Mouse (Mus musculus) thymus, postnatal 36 days (tissue): ENCODE data around the gene Gm20716.

Source experiments
- DNase-seq, 2 experiments: peaks; one replicate each; pipeline ENCODE4 v3.0.0; 2022; ENCODE audit warnings: mixed read lengths in 2 of 2

The Gm20716 gene

DNA sequence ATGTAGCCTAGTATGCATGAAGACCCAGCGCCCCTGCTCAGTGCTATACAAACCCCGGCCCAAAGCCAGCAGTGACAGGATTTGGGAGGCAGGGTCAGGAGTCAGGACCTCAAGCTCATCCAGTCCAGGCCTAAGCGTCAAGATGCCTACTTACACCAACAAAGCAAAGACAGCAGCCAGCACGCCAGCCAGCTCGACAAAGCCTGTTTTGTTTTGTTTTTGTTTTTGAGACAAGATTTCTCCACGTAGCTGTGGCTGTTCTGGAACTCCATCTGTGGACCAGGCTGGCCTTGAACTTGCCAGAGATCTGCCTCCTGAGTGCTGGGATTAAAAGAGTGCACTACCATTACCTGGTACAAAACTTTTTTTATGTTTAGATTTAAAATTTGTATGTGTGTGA, 6.8 kb downstream of the Gm20716 start:
- DNase-seq = no peak

DNA sequence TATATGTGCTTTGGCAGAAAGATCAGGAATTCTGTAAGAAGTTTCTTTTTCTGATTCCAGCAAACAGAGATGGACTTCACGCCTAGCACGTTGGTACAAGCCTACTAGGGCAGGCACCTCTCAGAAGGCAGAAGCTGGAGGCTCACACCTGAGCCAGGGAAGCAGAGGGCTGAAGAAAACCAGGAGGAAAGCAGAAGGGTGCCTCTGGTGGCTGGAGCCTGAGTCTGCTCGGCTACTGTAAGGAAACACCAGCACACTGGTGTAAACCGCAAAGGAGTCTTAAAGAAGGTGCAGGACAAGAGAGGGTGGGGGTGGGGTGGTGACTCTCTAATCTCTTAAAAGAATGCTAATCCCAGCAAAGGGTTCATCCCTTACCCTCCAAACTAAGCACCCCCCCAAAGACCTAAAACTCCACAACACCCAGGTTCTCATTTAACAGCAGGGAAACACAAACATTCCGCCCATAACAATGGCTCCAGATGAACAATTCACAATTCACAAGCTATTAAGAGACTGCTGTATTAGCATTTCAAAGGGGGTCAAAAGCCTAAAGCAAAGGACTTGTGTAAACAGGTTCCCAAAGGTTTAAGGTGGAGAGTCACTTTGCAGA, 16.3 kb downstream of the Gm20716 start:
- no peak for DNase-seq

DNA sequence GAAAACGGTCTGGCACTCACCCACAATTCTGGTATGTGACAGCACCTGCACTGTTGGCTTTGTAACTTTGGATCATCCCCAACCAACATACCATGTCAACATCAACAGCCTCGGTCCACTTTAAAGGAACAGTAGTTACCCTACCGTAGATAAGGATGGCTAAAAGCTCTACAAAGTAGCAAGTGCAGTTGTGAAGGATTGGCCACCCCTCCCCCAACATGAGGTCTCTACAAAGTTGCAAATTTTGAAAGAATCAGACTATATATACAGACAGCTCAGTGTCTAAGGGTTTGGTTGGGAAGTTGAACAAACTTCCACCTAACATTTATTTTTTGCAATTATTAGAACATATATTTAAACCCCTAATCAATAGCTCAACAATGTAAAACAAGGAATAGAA, 22.3 kb downstream of the Gm20716 start:
- no peak for DNase-seq

DNA sequence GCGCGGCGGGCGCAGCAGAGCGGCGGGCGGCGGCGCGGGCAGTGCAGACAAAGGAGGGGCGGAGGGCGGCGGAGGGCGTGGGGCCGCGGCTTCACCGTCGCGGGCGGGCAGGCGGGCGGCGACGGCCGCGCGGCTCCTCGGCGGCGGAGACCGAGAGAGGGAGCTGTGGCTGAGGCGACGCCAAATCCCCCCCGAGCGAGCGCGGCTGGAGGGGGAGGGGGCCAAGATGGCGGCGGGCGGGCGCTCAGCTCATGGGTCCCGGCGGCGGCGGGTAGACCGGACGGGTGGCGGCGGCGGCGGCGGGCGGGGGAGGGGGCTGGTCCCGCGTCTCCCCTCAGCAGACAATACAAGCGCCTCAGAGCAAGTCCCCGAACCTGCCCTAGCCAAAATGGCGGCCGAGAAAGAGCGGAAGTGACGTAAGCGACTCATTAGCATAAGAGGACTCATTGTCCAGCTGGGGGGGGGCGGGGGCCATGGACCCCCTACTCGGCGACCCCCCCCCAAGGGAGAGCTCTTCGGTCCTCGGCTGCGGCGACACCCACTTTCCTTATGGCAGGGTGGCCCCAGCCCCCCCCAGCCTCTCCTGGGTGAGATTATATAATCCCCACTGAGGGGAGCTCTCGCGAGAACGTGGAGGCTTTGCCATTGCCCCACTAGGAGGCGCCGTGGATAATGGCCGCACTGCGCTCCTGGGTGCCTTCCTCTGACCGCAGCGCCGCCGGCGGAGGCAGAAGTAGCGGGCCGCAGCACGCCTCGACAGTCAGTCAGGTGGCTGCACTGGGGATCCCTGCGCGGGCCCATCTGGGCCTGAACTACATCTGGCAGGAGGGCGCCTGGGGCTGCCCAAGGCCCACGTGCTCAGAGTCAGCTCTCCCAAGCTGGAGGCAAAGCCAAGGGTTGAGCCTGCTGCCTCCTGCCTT, 23.2 kb downstream of the Gm20716 start, which contains the start of gene Adnp:
TSS of gene Adnp (minus strand) at position 388 of the 920 bp plus-strand sequence.
- peak; percentile 97 for DNase-seq

DNA sequence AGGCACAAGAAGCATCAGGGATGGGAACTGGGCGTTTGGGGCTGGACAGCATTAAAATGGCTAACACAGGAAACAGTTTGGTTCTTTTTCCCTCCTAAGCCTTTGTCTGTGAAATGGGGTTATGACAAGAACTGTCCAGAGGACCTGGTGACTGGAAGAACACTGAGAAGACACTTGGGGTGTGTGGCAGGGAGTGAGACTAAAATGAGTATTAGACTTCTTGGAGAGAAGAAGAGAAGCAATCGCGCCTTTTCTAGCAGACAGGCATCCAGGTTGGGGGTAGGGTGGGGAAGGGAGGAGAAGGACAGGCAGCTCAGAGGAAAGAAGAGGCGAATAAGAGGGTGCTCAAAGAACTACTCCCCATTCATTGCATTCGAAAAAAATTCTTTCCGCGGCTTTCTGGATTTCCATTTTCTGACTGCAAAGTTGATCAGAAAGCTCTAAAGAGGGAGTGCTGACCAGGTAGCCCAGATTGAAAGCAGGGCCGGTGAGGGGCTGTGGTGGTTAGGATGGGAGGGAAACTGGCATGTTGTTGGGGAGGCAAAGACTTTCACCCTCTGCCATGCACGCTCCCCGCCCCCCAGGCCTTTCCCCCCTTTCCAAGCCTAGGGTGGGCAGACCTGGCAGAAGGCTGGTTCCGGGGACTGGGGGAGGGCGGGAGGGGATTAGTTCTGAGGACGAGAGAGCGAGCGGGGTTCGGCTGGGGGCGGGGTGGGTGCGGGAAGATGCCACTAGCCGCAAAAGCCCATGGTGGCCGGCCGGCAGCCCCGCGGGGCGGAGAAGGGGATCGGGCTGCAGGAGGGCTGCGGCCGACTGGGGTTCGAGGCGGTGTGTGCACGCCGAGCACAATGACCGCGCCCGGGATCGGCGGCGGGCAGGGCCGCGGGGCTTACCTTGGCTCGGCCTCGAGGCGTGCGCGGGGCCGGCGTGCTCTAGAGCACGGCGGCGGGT, 24.2 kb downstream of the Gm20716 start:
- DNase-seq = peak; percentile 44 to 59

DNA sequence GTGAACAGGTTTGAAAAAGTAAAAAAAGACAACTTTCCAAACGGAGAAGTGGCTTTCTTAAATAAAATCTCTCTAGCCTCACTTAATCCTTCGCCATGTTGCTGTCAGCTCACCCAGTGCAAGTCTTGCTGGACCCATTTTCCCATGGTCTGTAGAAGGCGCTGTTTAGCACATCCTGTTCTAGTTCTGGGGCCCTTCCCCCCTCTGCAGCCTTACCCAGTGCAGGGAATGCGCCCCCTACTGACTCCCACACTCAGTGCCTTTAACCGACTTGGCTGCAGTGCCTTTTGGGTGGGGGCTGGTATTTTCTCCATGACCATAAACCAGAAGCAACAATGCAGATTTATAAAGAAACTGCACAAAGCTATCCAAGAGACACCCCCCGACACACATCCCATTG, 24.9 kb downstream of the Gm20716 start:
- DNase-seq = peak; percentile 87 to 89

DNA sequence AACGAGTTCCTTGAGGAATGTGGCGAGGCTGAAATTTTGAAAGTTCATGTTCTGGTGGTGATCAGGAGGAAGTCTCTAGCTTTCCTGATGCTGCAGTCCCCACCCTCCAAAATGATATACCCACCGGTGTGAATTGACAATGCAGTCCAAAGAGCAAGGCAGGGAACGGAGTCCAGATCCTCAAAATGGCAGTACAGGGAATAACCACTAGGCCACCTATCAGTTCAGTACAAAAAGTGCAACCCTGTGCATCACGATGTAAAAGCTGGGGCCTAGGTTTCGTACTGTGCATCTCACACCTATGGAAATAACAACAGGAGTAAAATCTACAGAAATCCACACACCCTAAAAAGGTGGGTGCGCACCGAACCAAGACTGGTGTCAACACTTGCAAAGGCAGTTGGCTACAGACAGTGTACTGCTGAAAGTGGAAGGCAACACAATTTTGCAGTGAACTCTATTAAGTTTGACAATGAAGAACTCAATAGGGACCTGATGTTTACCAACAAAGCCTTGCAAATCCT, 25.6 kb downstream of the Gm20716 start:
- DNase-seq = no peak

DNA sequence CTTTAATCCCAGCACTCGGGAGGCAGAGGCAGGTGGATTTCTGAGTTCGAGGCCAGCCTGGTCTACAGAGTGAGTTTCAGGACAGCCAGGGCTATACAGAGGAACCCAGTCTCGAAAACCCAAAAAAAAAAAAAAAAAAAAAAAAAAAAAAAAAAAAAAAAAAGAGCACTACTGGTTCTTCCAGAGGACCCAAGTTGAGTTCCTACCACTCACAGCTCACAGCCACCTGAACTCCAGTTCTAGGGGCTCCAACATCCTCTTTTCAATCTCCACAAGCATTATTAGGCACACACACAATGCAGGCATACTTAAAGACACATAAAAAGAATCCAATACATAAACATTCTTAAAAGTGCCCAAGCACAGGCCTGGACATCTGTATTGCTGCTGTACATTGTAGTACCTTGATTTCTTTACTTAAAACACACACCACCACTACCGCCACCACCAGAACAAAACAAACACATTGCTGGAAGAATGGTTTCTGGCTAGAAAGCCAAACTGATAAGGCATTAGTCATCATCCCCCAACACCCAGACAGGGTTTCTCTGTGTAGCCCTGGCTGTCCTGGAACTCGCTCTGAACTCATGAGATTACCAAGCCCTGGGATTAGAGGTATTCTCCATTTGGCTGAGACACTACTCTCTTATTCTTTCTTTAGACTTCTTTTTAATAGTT, 30.0 kb downstream of the Gm20716 start:
- DNase-seq = no peak

DNA sequence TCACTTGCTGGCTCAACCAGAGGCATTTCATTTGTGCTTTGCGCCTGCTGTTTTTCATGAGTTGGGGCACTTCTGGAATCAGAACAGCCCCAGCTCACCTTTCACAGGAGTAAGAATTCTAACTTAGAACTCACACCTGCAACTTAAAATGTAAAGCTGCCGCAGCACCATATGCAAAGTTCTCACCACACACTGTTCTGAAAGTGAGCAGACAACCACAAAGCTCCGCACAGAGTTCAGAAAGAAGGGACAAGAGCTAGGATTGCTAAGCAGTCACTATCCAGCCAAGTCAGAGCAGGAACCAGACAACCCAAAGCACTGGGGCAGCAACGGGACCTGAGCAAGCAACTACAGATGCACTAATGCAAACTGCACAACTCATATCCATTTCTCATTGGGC, 30.7 kb downstream of the Gm20716 start:
- DNase-seq = no peak

DNA sequence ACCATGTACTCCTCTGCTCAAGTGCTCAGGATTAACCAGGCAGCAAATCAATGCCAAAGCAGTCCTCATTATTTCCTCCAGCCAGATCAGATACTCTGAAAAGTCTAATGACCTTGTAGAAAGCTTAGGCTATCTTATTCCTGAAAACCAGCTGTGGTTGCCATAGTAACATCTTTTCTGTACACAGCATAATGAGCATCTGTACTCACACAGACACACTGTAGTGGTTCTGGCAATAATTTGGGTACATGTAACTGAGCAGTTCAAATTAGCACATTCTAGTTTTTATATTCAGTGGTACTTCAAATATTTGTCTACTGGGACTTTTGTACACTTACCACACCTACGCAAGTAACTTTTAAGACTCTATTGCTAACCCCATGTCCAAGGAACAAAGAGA, 31.7 kb downstream of the Gm20716 start:
- DNase-seq = no peak

DNA sequence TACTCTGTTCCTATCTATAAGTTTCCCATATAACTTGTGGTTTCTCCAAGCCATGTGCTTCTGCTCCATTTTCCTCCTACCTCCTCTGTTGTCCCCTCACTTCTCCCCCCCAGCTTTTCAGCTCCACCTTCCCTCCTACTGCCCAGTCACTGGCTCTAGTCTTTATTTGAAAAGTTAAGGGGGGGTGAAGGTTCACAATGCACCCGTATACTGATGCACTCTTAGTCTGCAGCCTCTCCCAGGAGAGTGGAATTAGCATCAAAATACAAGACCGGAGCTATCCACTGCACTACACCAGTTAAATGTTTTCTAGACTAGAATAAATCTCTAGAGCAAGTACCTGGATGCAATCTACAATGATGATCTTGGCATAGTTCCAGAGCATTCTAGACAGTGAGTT, 34.4 kb downstream of the Gm20716 start:
- no peak for DNase-seq

DNA sequence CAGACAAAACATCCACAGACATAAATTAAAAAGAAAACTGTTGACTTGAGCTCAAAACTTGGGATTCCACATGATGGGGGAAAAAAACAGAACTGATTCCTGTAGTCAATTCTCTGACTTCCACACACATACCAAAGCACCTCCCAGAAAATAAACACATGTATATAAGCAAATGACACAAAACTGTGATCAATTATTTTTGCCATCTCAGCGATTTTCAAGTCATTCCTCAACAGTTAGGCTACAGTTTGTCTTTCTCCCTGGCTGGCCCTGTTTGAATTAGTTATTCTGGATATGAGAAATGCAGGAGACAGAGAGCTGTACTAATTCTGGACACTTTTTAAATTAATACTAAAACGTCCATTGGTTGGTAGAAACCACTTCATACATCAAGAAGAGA, 36.5 kb downstream of the Gm20716 start:
- no peak for DNase-seq

DNA sequence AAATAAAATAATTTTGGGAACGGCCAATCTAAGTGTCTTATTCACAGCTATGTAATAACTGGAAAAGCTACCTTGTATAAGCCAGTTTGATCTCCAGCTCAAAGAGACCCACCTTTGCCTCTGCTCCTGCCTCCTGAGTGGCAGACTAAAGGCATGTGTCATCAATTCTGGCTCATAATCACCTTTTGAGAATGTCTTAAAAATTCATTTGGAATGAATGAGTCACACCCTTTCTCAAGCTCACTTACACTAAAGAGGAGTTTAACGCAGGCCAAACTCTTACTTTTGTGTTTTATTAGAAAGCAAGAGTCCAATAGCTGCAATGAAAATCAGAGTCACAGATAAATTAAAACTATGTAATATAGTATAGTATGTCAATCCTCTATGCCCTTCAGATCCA, 38.3 kb downstream of the Gm20716 start:
- DNase-seq = no peak

DNA sequence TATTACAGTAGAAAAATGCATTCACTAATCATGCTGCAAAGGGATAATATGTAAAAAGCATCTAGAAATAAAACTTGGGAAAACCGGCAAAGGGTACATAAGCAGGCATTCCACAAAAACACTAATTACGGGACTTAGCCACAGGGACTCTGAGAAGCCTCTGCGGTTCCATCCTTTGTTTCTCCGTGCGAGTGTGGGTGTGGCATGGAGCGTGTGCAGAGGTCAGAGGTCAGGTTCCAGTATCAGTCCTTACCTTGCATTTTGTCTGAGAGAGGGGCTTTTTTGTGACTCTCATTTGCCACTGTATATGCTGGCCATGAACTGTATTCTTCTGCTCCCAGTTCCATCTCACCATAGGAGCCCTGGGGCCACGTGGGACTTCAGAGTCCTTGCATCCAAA, 54.2 kb downstream of the Gm20716 start:
- no peak for DNase-seq

DNA sequence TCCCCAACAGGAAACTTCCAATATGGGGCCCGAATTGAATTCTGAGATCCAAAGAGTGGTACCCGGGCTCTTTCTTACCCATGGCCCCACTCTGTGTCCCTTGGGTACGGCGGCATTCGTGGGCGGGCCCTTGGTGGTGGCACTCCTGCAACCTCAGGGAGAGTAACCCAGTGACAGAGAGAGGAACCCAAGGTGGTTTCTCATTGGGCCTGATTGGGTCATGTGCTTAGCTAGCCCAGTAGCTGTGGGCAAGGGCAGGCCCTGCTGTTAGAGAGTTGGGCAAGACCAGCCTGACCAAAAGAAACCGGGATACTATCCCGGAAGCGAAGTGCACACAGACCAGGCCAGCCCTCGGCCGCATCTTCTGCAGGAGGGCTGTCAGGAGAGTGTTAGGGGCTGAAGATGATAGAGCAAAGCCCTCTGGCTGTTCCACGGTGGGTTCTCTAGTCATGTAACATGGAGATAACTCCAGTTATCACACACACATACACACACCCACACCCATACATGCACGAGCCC, 59.9 kb downstream of the Gm20716 start:
- DNase-seq = peak; percentile 27 to 34

DNA sequence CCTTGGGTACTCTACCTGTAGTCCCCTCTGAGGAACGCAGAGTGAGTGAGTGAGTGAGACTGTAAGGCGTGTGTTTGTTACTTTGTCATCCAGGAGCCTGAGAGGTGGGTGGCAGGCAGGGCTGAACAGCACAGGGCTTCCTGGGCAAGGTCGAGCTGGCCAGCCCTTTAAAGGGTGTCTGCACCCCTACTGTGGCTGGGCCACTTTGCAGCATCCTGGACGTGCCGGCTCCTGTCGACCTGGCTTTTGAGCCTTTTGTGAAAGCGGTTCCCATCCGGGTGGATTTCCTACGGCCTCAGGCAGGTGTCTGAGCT, 60.4 kb downstream of the Gm20716 start:
- no peak for DNase-seq

DNA sequence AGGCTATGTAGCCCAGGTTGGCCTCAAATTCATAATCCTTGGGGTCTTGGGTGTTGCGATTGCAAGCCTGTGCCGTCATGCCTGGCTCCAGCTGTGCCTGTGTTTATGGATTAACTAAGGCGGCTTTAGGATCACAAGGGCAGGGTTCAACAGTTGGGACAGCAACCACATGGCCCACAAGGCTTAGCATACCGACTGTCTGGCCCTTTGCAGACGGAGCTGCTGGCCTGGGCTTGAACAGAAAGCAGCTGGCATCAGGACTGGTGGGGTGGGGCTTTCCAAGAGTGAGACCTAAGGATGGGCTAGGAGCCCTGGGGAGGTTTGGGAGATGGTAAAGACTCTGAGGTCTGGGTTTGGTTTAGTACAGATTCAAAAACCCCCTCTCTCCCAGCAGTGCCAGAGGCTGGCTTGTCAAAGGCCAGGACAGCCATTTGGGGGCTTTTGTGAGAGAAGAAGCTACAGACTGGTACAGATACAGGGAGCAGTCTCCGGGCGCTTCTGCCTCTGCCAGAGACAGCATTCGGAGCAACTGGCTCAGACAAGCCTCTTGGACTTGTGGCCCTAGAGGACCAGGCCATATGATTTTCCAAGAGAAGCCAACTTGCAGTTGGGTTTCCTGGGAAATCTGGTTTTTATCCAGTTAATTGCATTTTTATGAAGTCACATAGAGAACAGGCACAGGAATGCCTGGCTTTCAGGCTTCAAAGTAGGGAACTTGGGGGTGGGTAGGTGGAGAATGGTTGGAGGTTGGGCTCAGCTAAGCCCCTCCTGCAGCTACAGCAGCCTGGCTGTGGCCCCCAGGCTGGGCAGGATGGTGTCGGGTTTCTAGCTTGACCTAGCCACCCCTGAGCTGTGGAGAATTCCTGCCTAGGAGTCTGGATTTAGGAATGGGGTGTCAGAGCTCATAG, 61.0 kb downstream of the Gm20716 start:
- DNase-seq = no peak

DNA sequence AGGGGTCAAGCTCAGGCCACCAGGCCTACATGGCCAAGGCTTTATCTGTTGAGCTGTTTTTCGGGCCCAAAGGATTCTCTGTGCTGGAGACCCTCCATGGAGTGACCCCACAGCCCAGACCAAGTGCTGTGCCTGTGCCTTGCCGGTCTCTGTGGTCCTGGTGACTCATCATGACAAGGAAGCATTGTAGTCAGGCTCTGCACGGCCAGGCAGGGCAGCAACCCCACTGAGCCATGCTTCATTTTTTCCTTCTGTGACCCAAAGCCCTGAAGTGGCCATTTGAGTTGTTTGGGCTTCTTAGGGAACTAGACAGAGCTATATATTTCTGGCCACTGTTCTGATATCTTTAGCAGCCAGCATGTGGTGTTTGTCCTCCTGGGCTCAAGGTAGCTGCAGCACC, 62.4 kb downstream of the Gm20716 start:
- DNase-seq = no peak

DNA sequence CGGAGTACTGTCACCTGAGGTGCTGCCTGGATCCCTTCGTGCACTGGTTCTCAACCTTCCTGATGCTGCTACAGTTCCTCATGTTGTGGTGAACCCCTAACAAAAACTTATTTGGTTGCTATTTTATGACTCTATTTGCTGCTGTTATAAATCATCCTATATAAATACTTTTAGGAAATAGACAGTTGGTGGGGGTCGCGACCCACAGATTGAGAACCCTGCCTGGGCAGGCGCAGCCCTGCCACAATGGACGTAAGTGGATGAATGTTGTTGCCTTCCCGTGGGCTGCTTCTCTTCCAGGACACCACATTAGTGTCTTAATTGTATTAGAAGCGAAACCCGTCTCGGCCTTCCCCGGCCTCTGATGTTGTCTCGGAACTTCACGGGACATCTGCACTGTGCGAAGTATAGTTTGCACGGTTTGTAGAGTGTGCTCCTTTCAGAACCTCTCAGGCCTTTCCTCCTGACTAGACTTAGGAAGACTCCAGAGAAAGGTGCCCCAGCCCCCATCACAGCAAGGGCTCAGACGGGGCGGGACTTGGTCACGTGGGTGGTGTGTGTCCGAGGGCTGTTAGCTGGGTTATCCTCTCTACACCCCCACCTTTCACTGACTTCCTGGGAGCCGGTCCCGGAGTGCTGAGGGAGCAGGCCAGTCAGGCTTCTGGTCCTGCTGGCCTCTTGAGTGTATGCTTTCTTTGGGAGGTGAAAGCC, 63.3 kb downstream of the Gm20716 start:
- DNase-seq = no peak

DNA sequence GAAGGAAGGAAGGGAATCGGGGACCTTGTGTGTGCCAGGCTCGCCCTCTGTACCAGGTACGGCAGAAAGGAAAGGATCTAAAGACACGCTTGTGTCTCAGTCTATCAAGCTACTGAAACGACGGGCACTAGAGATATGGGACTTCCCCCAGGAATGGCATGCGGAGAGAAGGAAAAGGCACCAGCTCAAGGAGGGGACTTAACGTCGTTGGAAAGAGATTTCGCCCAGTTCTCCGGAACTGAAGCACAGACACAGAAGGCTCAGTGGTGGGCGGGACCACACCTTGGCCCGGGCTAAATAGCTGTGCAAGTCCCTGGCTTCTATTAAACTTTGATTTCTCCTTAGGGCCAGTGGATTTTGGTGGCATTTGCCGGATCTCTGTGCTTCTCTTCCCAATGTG, 68.2 kb downstream of the Gm20716 start:
- no peak for DNase-seq
